Mouse (Mus musculus): ENCODE measurements around the gene Map1a.

DNA sequence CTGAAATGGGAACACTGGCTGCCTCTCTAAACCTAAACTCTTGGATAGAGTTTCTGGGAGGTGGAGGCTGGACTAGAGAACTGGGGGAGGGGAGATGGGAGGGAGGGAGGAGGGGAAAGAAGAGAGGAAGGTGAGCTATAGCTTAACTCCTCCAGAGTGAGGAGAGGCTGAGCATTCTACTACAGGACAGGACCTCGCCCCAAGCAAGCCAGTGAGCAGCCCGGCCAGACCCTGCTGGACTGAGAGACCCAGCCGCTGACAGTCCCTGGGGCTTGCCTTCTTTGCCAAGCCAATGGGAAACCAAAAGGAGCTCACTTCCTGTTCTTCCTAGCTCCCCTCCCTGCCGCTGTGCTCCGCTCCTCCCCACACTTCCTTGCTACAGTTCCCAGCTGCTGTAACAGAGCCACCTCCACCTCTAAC is 19.6 kb downstream of the Map1a start:
- TF ChIP-seq CHD2 (IDR thresholded peaks at IDR 0.05; ENCODE audit: low read depth, low read length) (no peak), HCFC1 (IDR thresholded peaks at IDR 0.05; ENCODE audit: borderline replicate concordance, insufficient read depth, low read length) (no peak), ZC3H11A (IDR thresholded peaks at IDR 0.05; ENCODE audit: borderline replicate concordance, low read depth, low read length) (no peak), MAFK (IDR thresholded peaks at IDR 0.05; ENCODE audit: insufficient read depth, low read depth, low read length) (no peak)

Data from ES-E14 (cell line).